Mouse (Mus musculus) colon, adult 2 months (tissue): ENCODE data around the gene Slc2a1. TPM values are rescaled to one million over a fixed set of nuclear protein-coding genes. Genes with fewer than 3 reads are reported as not detected.

Source experiments
- polyA plus RNA-seq: library from polyadenylated mRNA; depleted of rRNA; stranded (reverse); fragments of >200 nt; gene quantifications from 2 replicates; pipeline ENCODE4 v1.2.3, GENCODE M21; 2012; rRNA removed

Gene Slc2a1
- 152 and 210 TPM in 2 replicates for polyA plus RNA-seq

GRCm38 (mm10) chr4:119108495-119109408 lies at the start of gene Slc2a1:
Gene Slc2a1, plus strand, starts transcription at chr4:119108711.

GRCm38 (mm10) chr4:119173851-119174453 lies 65.4 kb downstream of the Slc2a1 start, which contains the start of gene Zfp691:
Gene Zfp691, minus strand, starts transcription at chr4:119174195.

Other genes with a start within 250 kb of the Slc2a1 start
- not detected in 2 replicates for gene Olfr1331, start 244.1 kb upstream of the Slc2a1 start, polyA plus RNA-seq
- not detected in 2 replicates for gene Olfr1330, start 220.1 kb upstream of the Slc2a1 start, polyA plus RNA-seq
- gene Olfr1329, start 191.2 kb upstream of the Slc2a1 start, polyA plus RNA-seq: not detected in 2 replicates
- gene Olfr1328, start 170.1 kb upstream of the Slc2a1 start, polyA plus RNA-seq: not detected in 2 replicates
- not detected in 2 replicates for gene Lao1, start 147.1 kb upstream of the Slc2a1 start, polyA plus RNA-seq
- 11.5 and 12.1 TPM in 2 replicates for gene Zfp691, start 65.5 kb downstream of the Slc2a1 start, polyA plus RNA-seq
- gene Ermap, start 81.3 kb downstream of the Slc2a1 start, polyA plus RNA-seq: 0.06 and 0.27 TPM in 2 replicates
- gene Svbp, start 86.6 kb downstream of the Slc2a1 start, polyA plus RNA-seq: 33.4 and 37.7 TPM in 2 replicates
- gene Tmem269, start 109.5 kb downstream of the Slc2a1 start, polyA plus RNA-seq: not detected in 2 replicates
- gene AU022252, start 124.0 kb downstream of the Slc2a1 start, polyA plus RNA-seq: 4.8 and 6.9 TPM in 2 replicates
- gene P3h1, start 124.2 kb downstream of the Slc2a1 start, polyA plus RNA-seq: 11.4 and 14.1 TPM in 2 replicates
- 0.02 and 0.13 TPM in 2 replicates for gene Cldn19, start 146.7 kb downstream of the Slc2a1 start, polyA plus RNA-seq
- gene Ybx1, start 185.9 kb downstream of the Slc2a1 start, polyA plus RNA-seq: 157 and 196 TPM in 2 replicates
- 2.9 and 5.5 TPM in 2 replicates for gene Ppih, start 211.8 kb downstream of the Slc2a1 start, polyA plus RNA-seq